In the genomic region with DNA sequence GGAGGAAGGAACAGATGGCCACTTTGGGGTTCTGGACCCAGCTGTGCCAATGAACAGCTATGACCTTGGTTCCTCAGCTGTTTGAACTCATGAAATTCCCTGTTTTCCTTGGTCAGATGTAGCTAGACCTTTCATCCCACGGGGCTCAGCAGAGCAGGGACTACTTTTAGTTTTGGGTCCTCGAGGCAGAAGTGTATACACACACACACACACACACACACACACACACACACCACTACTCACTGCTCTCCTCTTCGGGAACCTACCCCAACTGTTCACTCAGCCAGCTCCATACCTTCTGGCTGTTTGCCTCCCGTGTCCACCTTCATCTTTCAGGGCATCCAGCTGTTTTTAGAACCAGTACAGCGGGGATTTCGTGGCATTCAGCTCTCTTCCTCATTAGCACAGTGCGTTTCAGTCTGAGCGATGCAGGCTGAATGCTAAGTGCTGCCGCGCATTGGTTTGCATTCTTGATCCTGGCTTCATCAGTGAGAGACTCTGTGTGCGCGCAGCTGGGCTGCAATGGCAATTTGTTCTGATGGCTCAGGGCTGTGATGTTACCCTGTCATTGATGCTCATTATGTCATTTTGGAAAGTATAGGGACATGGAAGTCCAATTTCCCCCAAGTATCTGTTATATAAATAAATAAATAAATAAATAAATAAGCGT, we compare ENCODE assay signal across 13 mouse cellular contexts.
DNase-seq lines count a peak whose midpoint lies in the region; ATAC-seq lines count a peak whose summit lies in the region.
"Had no signal": no experiment of that assay in that cellular context is flagged by ENCODE, and none has a peak within 500 bp of the region (broad histone marks: within the 10 kb centered on the region; RNA-seq: fewer than 3 reads in every experiment).

No protein-coding gene starts in this region.

- peak; percentile 82 for ATAC-seq in midbrain, embryonic 11.5 days (ENCODE audit: low FRiP score)
- peak; percentile 76; the same call in 1 of the 2 replicates for ATAC-seq in midbrain, embryonic 14.5 days (ENCODE audit: low FRiP score, low TSS enrichment)
- ATAC-seq: Patski had no signal

- WGBS in midbrain, embryonic 11.5 days = 63% methylated on average over 13 of the region's 13 CpGs
- WGBS in midbrain, embryonic 10.5 days = 83% methylated on average over 13 of the region's 13 CpGs
- WGBS in midbrain, embryonic 14.5 days = 22% methylated on average over 13 of the region's 13 CpGs

- H3K4me1 ChIP-seq in midbrain, embryonic 11.5 days (ENCODE audit: control insufficient read depth, insufficient read depth, low read length) = peaks cover 10% of the 10 kb centered on the region; the same call in 1 of the 2 replicates
- peaks cover 31% of the 10 kb centered on the region for H3K4me1 ChIP-seq in midbrain, embryonic 10.5 days
- peaks cover 30% of the 10 kb centered on the region for H3K4me1 ChIP-seq in midbrain, embryonic 14.5 days (ENCODE audit: control insufficient read depth, insufficient read depth, low read length)
- H3K4me1 ChIP-seq: embryonic facial prominence, embryonic 13.5 days; heart, embryonic 10.5 days had no signal

- 0 out of 2 replicates have a peak overlapping the region, but pooled peaks have one; percentile 16 for H3K27ac ChIP-seq in midbrain, embryonic 11.5 days (ENCODE audit: low read depth, low read length)
- no peak overlapping the region; the same call in 1 of the 2 replicates for H3K27ac ChIP-seq in midbrain, embryonic 10.5 days (replicated peaks)
- H3K27ac ChIP-seq in midbrain, embryonic 14.5 days (replicated peaks; ENCODE audit: low read depth, low read length) = peak overlapping the region; percentile 69
- H3K27ac ChIP-seq: embryonic facial prominence, embryonic 13.5 days; heart, embryonic 10.5 days had no signal

- H3K27me3 ChIP-seq in midbrain, embryonic 11.5 days (ENCODE audit: control insufficient read depth, insufficient read depth, low read length) = no peaks in the 10 kb centered on the region
- H3K27me3 ChIP-seq in midbrain, embryonic 10.5 days (ENCODE audit: low read depth, poor library complexity, severe bottlenecking) = no peaks in the 10 kb centered on the region
- no peaks in the 10 kb centered on the region for H3K27me3 ChIP-seq in midbrain, embryonic 14.5 days (ENCODE audit: control insufficient read depth, insufficient read depth, low read length)
- H3K27me3 ChIP-seq: embryonic facial prominence, embryonic 13.5 days; Patski had no signal

- no peaks in the 10 kb centered on the region for H3K36me3 ChIP-seq in midbrain, embryonic 11.5 days (ENCODE audit: control insufficient read depth, insufficient read depth, low read length)
- no peaks in the 10 kb centered on the region for H3K36me3 ChIP-seq in midbrain, embryonic 10.5 days
- H3K36me3 ChIP-seq in midbrain, embryonic 14.5 days (ENCODE audit: control insufficient read depth, insufficient read depth, low read length) = no peaks in the 10 kb centered on the region
- H3K36me3 ChIP-seq: embryonic facial prominence, embryonic 13.5 days; heart, embryonic 10.5 days had no signal

- no peak overlapping the region for H3K9ac ChIP-seq in midbrain, embryonic 11.5 days (ENCODE audit: low read length)
- H3K9ac ChIP-seq in midbrain, embryonic 14.5 days (replicated peaks; ENCODE audit: low read length) = no peak overlapping the region
- H3K9ac ChIP-seq: embryonic facial prominence, embryonic 13.5 days had no signal

- no peaks in the 10 kb centered on the region for H3K9me3 ChIP-seq in midbrain, embryonic 11.5 days (ENCODE audit: control insufficient read depth, low read length)
- H3K9me3 ChIP-seq in midbrain, embryonic 10.5 days (replicated peaks) = no peaks in the 10 kb centered on the region
- H3K9me3 ChIP-seq in midbrain, embryonic 14.5 days (ENCODE audit: control insufficient read depth, low read length) = no peaks in the 10 kb centered on the region
- H3K9me3 ChIP-seq: embryonic facial prominence, embryonic 13.5 days; heart, embryonic 10.5 days had no signal

- intact Hi-C loops in heart, postnatal 14 days (cut with DNase I) = no loop called here

- H3K4me3 ChIP-seq in midbrain, embryonic 11.5 days (ENCODE audit: low read depth, low read length) = no peak overlapping the region
- no peak overlapping the region for H3K4me3 ChIP-seq in midbrain, embryonic 10.5 days
- H3K4me3 ChIP-seq in midbrain, embryonic 14.5 days (replicated peaks; ENCODE audit: low read depth, low read length) = no peak overlapping the region
- H3K4me3 ChIP-seq: embryonic facial prominence, embryonic 13.5 days; heart, embryonic 10.5 days had no signal

- peak; percentile 91 for DNase-seq in midbrain, embryonic 11.5 days (ENCODE audit: low spot score, missing footprints)
- DNase-seq in midbrain, embryonic 10.5 days (ENCODE audit: low spot score) = no peak
- DNase-seq in layer of hippocampus, adult 8-10 months (ENCODE audit: low spot score in 2 of 2) = peak; percentile 19 to 38
- peak; percentile 91 for DNase-seq in midbrain, embryonic 14.5 days
- DNase-seq in T-cell, adult 2 months (ENCODE audit: low spot score) = no peak
- DNase-seq in spleen, adult 18-20 months = no peak
- no peak for DNase-seq in heart, postnatal 14 days
- DNase-seq in adrenal gland, adult 2 months = no peak
- DNase-seq: kidney, adult 9 months; thymus, adult 2 months had no signal

- no peak overlapping the region for H3K4me2 ChIP-seq in midbrain, embryonic 11.5 days
- peak overlapping the region; percentile 24 for H3K4me2 ChIP-seq in midbrain, embryonic 14.5 days (ENCODE audit: low read length)
- H3K4me2 ChIP-seq: embryonic facial prominence, embryonic 13.5 days had no signal

Comparison
In these comparisons a context has a peak if more than half of its experiments do, and no peak if none do; other contexts are left out.
1. DNase-seq: peak in midbrain, embryonic 11.5 days (single experiment), layer of hippocampus, adult 8-10 months (2 of 2) and midbrain, embryonic 14.5 days (single experiment); none in midbrain, embryonic 10.5 days (single experiment), T-cell, adult 2 months (single experiment), spleen, adult 18-20 months (0 of 2), heart, postnatal 14 days (0 of 2) and adrenal gland, adult 2 months (single experiment).